Mouse (Mus musculus) right cerebral cortex, postnatal 36 days (tissue): ENCODE results near the gene Sypl.

ENCODE experiments used
- DNase-seq, 2 experiments: peaks; one replicate each; pipeline ENCODE4 v3.0.0; 2022; ENCODE audit warnings: low spot score in 2 of 2, mixed read lengths in 1 of 2

Gene Sypl

GRCm38 (mm10) chr12:33003339-33003965 lies 49.8 kb downstream of the Sypl start:
- no peak for DNase-seq

DNA sequence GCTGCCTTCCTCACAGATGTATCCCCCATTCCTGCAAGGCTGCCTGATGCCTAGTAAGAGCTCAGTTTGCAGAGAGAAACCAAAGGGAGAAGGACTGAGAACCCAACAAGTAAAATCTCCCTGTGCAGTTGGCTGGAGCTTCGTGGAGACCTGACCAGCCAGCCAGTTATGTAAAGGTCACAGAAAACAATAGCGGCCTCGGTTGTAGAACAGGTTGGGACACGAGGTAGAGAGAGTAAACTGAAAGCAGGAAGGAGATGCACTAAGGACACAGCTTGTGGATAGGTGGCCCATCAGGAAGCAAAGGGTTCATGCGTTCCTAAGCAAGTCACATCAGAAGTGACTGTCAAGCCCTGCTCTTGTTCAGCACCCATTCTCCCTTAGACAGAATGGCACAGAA lies 52.2 kb downstream of the Sypl start:
- no peak for DNase-seq

DNA sequence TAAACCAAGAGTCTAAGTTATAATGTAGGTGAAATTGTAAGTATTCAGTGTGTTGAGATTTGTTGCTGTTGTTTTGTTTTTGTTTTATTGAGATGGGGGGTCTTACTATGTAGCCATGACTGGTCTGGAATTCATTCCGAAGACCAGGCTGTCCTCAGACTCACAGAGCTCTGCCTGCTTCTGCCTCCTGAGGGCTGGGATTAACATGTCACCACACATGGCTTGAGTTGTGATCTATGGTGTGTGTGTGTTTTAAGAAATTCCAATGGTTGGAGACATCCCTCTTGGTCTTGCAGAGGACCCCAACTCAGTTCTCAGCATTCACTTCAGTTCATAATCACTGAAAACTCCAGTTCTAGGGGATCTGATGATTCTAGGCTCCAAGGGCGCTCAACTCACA lies 53.5 kb downstream of the Sypl start:
- DNase-seq = no peak

- no peak for DNase-seq
Measured at GRCm38 (mm10) chr12:33008305-33009110, 54.8 kb downstream of the Sypl start.

GRCm38 (mm10) chr12:33009206-33009966 lies 55.7 kb downstream of the Sypl start:
- DNase-seq = no peak

DNA sequence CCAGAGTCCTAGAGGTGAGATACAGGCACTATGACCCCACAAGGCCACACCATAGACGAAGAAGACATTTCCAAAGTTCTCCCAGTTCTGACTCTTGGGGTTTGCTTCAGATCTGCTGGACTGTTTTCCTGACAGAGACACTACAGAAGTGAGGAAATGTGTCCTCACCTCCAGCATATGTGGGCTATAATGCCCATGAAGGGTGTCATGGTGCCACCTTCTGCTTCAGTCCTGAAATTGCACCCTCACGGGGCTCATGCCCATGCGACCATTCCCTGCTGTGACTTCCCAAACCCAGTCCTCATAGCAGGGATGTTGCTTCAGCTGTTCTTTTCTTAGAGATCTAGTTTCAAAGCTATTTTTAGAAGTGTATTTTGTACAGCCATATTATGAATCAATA lies 56.3 kb downstream of the Sypl start:
- DNase-seq = no peak

DNA sequence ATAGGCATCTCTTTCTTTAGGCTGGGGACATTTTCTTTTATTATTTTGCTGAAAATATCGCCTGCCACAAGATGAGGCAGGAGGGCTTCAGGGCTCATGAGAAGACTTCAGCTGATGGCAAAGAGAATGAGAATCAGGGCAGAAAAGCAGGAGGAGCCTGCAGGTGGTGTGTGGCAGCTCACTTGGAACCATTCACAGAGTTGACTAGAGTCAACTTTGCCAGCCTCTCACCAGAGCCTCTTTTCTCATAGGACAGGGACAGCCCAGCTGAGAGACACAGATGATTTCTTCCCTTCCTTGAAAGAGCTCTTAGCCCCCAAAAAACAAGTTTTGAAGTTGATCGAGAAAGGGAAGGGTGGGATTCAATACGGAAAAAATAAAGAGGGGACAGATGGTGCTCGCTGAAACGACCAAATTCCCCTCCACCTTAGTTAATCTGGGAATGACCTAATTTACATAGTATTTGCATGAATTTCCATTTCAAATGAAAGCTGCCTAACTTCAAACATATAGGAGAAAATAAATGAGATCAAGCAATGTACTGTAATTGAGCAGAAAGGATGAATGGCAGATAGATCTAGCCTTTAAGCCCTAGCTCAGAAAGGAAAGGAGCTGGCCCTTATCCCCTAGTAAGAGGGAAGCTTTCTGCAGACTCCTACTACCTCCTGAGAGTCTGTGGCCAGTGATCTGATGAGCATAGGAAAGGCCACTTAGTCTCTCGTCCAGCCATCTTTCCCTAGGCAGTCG lies 60.5 kb downstream of the Sypl start:
- DNase-seq = no peak

- no peak for DNase-seq
Measured at GRCm38 (mm10) chr12:33015103-33015502, 61.4 kb downstream of the Sypl start.

DNA sequence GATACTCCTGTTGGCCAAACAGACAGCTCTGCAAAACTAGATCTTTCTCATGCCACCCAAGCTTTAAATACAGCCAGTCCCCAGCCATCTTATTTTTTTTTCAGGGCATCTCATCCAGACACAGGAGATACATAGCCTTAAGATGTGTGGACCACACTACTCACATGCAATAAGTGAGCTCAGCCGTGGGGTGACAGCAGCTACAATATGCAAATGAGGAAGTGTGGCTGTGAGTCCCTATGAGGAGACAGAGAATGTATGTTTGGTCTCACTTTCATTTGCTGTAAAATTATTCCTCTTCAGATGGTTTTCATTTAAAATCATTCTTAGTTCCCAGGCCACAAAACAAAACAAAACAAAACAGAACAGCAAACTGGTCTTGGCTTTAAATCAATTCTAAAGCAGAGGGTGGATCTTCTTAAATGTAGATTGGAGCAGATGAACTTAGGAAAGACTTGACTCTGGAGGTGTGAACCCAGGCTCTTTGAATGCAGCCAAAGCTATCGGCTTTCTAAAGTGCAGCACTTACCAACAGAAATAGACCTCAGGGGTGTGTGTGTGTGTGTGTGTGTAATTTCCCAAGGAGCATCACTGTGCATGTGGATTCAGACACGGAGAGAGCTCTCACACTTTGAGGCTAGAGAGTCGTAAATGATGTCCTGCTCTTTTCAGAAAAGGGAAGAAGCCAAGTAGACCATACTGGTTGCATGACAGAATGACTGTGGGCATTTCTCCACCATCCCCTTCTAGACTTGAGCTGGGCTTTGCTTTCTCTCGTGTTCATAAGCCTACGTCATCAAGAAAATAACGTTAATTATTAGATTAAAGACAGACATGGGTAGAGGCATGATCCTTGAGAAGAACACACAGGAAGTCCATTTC lies 63.4 kb downstream of the Sypl start:
- DNase-seq = no peak

GRCm38 (mm10) chr12:33018601-33019000 lies 64.9 kb downstream of the Sypl start:
- no peak for DNase-seq

DNA sequence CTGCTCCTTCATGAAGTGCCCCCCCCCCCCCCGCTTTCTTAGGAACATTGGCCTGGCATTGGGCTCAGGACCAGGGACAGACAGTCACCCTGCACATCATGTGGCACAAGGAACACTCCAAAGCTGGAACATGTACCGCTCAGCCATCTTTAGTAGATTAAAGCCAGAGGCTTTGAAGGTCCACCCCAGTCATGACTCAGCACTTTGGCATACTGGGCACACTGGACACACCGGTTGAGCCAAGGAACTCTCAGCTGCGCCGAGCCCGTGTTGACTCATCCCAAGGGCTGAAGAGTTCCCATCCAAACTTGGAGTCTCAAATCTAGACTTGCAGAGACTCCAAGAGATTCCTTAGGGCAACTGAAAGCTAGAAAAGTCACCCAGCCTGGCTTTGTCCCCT lies 66.3 kb downstream of the Sypl start:
- DNase-seq = no peak

DNA sequence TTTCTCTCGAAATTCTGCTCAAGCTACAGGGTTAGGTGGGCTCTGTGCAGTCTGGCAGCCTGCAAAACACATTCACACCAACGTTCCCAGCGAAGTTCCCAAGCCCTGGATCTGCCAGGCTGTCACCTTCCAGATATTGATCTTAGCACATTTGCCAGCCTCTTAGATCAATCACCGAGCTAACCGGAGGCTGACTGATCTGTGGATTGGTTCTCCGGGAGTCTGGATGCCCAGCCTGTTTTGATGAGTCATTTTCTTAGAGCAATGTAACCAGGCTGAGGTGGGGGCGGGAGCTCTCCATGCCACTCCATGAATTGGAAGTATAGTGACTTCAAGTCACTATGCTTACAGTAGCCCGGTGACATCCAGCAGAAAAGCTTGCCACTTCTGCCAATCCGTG lies 67.4 kb downstream of the Sypl start:
- DNase-seq = no peak

DNA sequence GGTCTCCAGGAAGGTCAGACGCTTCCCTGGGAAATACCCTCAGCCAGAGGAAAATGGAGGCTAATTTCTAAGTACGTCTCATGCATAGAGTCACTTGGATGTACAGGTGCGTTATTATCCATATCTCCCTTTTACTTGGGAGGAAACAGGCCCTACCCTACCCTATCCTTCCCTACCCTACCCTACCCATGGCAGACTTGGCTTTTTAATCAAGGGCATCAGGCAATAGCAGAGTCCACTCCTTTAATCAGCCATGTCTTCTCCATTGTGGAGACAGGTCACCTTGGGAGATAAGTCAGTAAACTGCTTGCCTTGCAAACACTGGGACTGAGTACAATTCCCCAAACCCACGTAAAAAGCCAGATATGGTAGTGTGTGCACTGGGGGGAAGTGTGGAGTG lies 68.1 kb downstream of the Sypl start:
- DNase-seq = no peak

DNA sequence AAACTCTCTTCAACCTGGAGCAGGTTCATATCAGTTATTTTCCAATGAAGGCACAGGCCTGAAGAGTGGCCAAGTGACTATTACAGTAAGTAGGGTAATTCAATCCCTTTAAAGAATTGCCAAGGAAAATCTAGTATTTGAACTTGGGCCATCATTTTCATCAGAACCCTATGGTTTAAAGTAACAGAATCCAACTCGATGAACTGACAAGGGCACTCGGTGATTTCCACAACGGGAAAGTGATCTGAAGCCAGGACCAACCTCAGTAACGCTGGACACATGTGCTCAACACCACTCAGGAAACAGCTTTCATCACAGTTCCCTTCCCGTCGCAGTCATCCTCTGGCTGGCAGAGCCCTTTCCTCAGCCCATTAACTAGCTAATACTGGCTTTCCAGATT lies 70.8 kb downstream of the Sypl start:
- no peak for DNase-seq

DNA sequence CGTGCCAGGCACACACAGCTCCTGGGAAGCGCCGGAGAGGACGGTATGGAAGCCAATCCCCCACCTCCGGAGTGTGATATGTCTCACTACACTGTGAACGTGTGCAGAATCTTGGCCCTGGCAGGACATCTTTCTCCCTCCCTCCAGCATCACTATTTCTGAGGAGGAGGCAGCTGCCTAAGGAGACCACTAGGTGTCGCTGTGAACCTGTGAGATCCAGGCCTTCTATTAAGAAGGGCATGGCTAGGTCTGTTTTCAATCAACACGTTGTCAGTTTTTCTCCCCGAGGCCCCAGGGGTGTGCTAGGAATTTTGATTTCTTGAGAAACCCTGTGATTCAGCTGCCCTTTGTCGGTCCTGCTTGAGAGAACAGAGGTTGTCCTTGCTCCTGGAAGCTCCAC lies 73.4 kb downstream of the Sypl start:
- peak in 1 of 2 experiments; percentile 62 for DNase-seq

DNA sequence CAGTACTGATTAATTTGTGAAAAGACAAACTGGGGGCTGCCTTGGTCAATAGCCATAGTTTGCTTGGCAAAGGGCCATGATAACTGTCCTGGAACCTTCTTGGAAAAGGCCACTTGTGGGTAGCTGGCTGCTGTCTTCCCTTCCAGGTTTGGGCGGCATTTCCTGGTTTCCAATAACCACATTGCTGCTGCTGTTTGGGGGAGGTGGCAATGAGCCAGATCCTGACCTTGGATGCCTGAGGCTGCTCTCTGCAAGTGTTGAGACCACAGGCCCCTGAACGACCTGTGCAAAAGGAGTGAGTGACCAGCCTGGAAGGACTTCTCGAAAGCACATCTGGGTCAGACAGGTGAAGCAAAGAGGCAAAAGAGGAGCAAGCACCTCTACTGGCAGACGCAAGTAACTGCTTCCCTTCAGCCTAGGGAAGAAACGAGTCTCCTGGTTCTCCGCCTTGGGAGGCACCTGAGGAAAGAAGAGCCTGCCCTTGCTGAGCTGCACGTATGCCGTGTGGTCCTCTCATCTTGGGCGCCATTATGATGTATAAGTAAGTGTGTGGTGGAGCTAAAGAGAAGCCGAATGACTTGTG lies 74.5 kb downstream of the Sypl start:
- no peak for DNase-seq

DNA sequence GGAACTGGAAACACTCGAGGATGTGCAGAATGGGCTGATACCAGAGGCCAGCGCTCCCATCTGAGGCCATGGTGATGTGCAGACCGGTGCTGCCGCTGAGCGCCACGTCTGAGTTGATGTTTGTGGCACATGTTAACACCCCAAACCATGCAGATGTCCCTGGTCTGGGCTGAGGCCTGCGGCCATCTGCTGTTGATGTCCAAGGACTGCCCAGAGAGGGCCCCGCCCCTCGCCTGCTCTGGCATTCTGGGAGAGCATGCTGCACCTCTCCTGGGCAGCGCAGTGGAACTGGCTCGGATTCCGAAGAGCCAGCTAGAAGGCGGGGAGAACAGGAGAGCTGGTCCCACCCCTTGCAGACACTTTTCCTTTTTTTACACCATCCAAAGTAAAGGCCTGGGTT lies 75.0 kb downstream of the Sypl start:
- no peak for DNase-seq
